Mouse (Mus musculus) small intestine, adult 2 months (tissue): ENCODE results near the gene Usp18.

ENCODE experiments used
- CTCF ChIP-seq: fragments of 200-500 bp; IDR thresholded peaks from 2 replicates; pipeline ENCODE4 v1.5.1; 2012; ENCODE audit warnings: low read depth, mild to moderate bottlenecking, control low read depth, inconsistent platforms, low read length, moderate library complexity, mixed read lengths; ENCODE audit not compliant: insufficient replicate concordance, insufficient read length; ENCODE audit errors: extremely low read depth
- POLR2A ChIP-seq: fragments of 200-500 bp; IDR thresholded peaks from 2 replicates; pipeline ENCODE4 v1.6.1; 2012; ENCODE audit warnings: low read depth, mild to moderate bottlenecking, control low read depth, inconsistent platforms, low read length, moderate library complexity

- no peak for TF ChIP-seq CTCF
- no peak for TF ChIP-seq POLR2A
Observed at GRCm38 (mm10) chr6:121300504-121300903, 54.8 kb downstream of the Usp18 start.
